Mouse (Mus musculus) cerebellum, postnatal 10 days (tissue): ENCODE results near the gene Gm20388.

Source experiments
- DNase-seq, 2 experiments: peaks; one replicate each; pipeline ENCODE4 v3.0.0; 2021; ENCODE audit warnings: mixed read lengths in 2 of 2

Gene Gm20388

GRCm38 (mm10) chr8:122898473-122898872 is 2987.8 kb downstream of the Gm20388 start:
- DNase-seq: no peak

GRCm38 (mm10) chr8:122899085-122899484 is 2988.4 kb downstream of the Gm20388 start:
- DNase-seq: no peak

- no peak for DNase-seq
Observed at GRCm38 (mm10) chr8:122901476-122901875, 2990.8 kb downstream of the Gm20388 start.

- no peak for DNase-seq
Observed at GRCm38 (mm10) chr8:122901892-122902515, 2991.4 kb downstream of the Gm20388 start.

GRCm38 (mm10) chr8:122902581-122902980 is 2991.9 kb downstream of the Gm20388 start:
- DNase-seq: no peak

GRCm38 (mm10) chr8:122903002-122903401 is 2992.4 kb downstream of the Gm20388 start:
- no peak for DNase-seq

- DNase-seq: no peak
Observed at GRCm38 (mm10) chr8:122904496-122904895, 2993.9 kb downstream of the Gm20388 start.

- no peak for DNase-seq
Observed at GRCm38 (mm10) chr8:122905346-122905745, 2994.7 kb downstream of the Gm20388 start.

- peak; percentile 92 to 94 for DNase-seq
Observed at GRCm38 (mm10) chr8:122906463-122907021, 2995.9 kb downstream of the Gm20388 start.

- no peak for DNase-seq
Observed at GRCm38 (mm10) chr8:122912150-122912549, 3001.5 kb downstream of the Gm20388 start.

GRCm38 (mm10) chr8:122912871-122913270 is 3002.2 kb downstream of the Gm20388 start:
- peak; percentile 48 to 63 for DNase-seq

- no peak for DNase-seq
Observed at GRCm38 (mm10) chr8:122916766-122917165, 3006.1 kb downstream of the Gm20388 start.

GRCm38 (mm10) chr8:122917531-122918392 is 3007.1 kb downstream of the Gm20388 start:
- DNase-seq: no peak

- DNase-seq: no peak
Observed at GRCm38 (mm10) chr8:122918438-122919107, 3007.9 kb downstream of the Gm20388 start.

- peak in 1 of 2 experiments; percentile 38 for DNase-seq
Observed at GRCm38 (mm10) chr8:122920890-122921289, 3010.2 kb downstream of the Gm20388 start.

- DNase-seq: no peak
Observed at GRCm38 (mm10) chr8:122922945-122923344, 3012.3 kb downstream of the Gm20388 start.

GRCm38 (mm10) chr8:122923431-122924090 is 3012.9 kb downstream of the Gm20388 start:
- no peak for DNase-seq

- no peak for DNase-seq
Observed at GRCm38 (mm10) chr8:122924091-122924490, 3013.4 kb downstream of the Gm20388 start.

- no peak for DNase-seq
Observed at GRCm38 (mm10) chr8:122925939-122926722, 3015.5 kb downstream of the Gm20388 start.

- DNase-seq: no peak
Observed at GRCm38 (mm10) chr8:122926782-122927181, 3016.1 kb downstream of the Gm20388 start.

- no peak for DNase-seq
Observed at GRCm38 (mm10) chr8:122927841-122928240, 3017.2 kb downstream of the Gm20388 start.
